Mouse (Mus musculus) cortical plate, adult 2 months (tissue): Measurements from ENCODE around the gene Ppp1r1b. TPM values are rescaled to one million over a fixed set of nuclear protein-coding genes. Genes with fewer than 3 reads are reported as not detected.

Experiments
- H3K27ac ChIP-seq: fragments of 200-500 bp; 2 replicates; pipeline ENCODE4 v1.5.1; 2012; ENCODE audit warnings: low read length, control low read depth, inconsistent platforms; ENCODE audit not compliant: insufficient read depth
- H3K4me1 ChIP-seq: fragments of 200-500 bp; 2 replicates; pipeline ENCODE4 v1.6.1; 2011; ENCODE audit warnings: low read length; ENCODE audit not compliant: control insufficient read depth, insufficient read depth
- H3K4me3 ChIP-seq: fragments of 200-500 bp; 2 replicates; pipeline ENCODE4 v1.5.1; 2011; ENCODE audit warnings: mild to moderate bottlenecking, low read length, control low read depth; ENCODE audit not compliant: insufficient read depth
- CTCF ChIP-seq: fragments of 200-500 bp; IDR thresholded peaks from 2 replicates; pipeline ENCODE4 v1.5.1; 2011; ENCODE audit warnings: mild to moderate bottlenecking, control low read depth, low read length; ENCODE audit not compliant: insufficient read depth; ENCODE audit errors: extremely low read depth
- POLR2A ChIP-seq: fragments of 200-500 bp; IDR thresholded peaks from 2 replicates; pipeline ENCODE4 v1.6.1; 2011; ENCODE audit warnings: mild to moderate bottlenecking, low read length, control low read depth; ENCODE audit not compliant: insufficient read depth; ENCODE audit errors: extremely low read depth
- polyA plus RNA-seq: library from polyadenylated mRNA; depleted of rRNA; stranded (reverse); fragments of >200 nt; gene quantifications from 2 replicates; pipeline ENCODE4 v1.2.3, GENCODE M21; 2012

The Ppp1r1b gene
- polyA plus RNA-seq, 1 experiment = 322 TPM

DNA sequence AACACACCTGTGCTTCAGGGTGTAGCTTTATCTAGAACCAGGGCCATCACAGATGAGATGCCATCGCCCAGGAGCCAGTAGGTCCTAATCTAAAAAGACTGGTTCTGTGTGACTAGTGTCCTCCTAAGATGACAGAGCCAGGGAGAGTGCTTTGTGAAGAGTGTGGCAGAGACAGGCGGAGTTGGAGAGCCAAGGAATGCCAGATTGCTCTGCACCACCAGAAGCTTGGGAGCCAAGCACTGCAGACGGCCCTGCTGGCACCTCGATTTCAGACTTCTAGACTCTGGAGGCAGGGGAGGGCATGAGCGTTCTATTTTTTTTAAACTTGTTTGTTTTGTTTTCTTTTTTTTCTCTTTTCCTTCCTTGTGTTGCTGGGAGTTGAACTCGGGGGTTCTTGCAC is 21.1 kb downstream of the Ppp1r1b start:
- peaks cover 6% of the 10 kb centered on the region for H3K4me1 ChIP-seq
- no peak for TF ChIP-seq POLR2A
- no peak for TF ChIP-seq CTCF
- H3K27ac ChIP-seq = no peak overlapping the region
- H3K4me3 ChIP-seq = no peak overlapping the region

GRCm38 (mm10) chr11:98370588-98370987 is 22.4 kb downstream of the Ppp1r1b start:
- Histone ChIP-seq H3K27ac (no peak overlapping the region), H3K4me1 (peaks cover 6% of the 10 kb centered on the region), H3K4me3 (no peak overlapping the region)
- TF ChIP-seq CTCF (no peak), POLR2A (no peak)

DNA sequence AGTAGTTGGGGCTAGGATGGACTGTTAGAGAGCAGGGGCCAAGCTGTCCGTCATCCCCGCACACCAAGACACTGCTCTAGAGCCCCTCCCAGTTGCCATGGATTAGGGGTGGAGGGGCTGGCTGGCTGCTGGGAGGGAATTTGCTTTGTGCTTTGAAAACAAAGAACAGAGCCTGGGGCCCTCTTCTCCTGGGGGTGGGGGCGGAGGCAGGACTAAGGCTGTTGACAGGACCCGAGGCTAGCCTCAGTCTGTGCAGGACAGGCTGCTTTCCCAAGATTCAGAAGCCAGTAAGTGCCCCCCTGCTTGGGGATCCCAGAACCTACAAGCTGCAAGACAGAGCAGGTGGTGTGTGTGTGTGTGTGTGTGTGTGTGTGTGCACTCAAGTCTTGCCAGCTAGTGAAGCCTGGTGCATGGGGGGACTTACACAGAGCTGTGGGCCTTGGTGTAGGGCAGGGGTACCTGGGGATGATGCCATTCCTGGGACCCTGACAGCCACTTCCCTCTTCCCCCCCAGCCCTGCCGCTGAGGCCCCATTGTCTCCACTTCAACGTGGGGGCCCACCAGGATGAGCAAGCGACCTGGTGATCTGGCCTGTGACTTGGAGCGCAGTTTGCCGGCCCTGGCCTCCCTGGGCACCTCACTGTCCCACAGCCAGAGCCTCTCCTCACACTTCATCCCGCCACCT is 23.5 kb downstream of the Ppp1r1b start:
- Histone ChIP-seq H3K4me1 (peaks cover 6% of the 10 kb centered on the region), H3K27ac (peak overlapping the region; percentile 9; the same call in 1 of the 2 replicates), H3K4me3 (no peak overlapping the region)
- TF ChIP-seq CTCF (no peak), POLR2A (no peak)

- Histone ChIP-seq H3K4me3 (no peak overlapping the region), H3K4me1 (peaks cover 4% of the 10 kb centered on the region), H3K27ac (peak overlapping the region; percentile 9; the same call in 1 of the 2 replicates)
- TF ChIP-seq CTCF = peak; percentile 86
- no peak for TF ChIP-seq POLR2A
These were observed 24.2 kb downstream of the Ppp1r1b start for GRCm38 (mm10) chr11:98372406-98372805.

DNA sequence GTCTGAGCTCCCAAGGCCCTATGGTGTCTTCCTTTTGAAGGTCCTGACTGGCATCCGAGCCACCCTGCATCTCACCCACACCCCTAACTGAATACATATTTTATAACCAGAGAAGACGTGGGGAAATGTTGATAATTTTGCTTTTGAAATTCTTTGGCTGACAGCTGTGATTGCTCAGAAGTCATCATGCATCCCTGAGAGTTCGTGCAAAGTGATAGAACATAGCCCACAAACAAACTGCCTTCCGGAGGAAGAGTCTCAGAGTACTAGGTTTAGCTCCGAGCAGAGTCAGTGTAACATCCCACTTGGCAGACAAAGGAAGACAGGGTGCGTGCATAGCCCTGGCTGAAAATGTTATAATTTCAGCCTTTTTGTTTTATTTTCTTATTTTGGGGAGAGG is 25.0 kb downstream of the Ppp1r1b start:
- Histone ChIP-seq H3K27ac (no peak overlapping the region), H3K4me3 (no peak overlapping the region), H3K4me1 (no peaks in the 10 kb centered on the region)
- no peak for TF ChIP-seq POLR2A
- no peak for TF ChIP-seq CTCF

GRCm38 (mm10) chr11:98374266-98374665 is 26.1 kb downstream of the Ppp1r1b start:
- no peak for TF ChIP-seq POLR2A
- no peak for TF ChIP-seq CTCF
- no peak overlapping the region for H3K4me3 ChIP-seq
- no peak overlapping the region for H3K27ac ChIP-seq
- H3K4me1 ChIP-seq = no peaks in the 10 kb centered on the region

DNA sequence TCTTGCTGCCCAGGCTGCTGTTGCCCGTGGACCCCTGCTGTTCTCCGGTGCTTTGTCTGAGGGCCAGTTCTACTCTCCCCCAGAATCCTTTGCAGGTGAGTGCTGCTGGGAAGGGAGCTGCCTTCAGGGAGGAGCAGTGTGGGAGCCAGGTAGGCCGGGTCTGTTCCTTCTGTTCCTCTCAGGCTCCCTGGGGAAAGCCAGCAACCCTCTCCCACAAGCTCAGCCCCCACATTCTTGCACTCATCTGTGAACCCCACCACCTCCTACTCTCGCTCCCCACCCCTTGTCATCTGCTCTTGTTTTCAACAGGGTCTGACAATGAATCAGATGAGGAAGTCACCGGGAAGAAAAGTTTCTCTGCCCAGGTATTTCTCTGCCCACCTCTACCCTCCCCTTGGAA is 28.6 kb downstream of the Ppp1r1b start:
- TF ChIP-seq CTCF (no peak), POLR2A (no peak)
- no peaks in the 10 kb centered on the region for H3K4me1 ChIP-seq
- no peak overlapping the region for H3K27ac ChIP-seq
- no peak overlapping the region for H3K4me3 ChIP-seq

- Histone ChIP-seq H3K4me1 (no peaks in the 10 kb centered on the region), H3K27ac (no peak overlapping the region), H3K4me3 (no peak overlapping the region)
- TF ChIP-seq POLR2A (no peak), CTCF (no peak)
These were observed 29.6 kb downstream of the Ppp1r1b start for GRCm38 (mm10) chr11:98377787-98378186.

DNA sequence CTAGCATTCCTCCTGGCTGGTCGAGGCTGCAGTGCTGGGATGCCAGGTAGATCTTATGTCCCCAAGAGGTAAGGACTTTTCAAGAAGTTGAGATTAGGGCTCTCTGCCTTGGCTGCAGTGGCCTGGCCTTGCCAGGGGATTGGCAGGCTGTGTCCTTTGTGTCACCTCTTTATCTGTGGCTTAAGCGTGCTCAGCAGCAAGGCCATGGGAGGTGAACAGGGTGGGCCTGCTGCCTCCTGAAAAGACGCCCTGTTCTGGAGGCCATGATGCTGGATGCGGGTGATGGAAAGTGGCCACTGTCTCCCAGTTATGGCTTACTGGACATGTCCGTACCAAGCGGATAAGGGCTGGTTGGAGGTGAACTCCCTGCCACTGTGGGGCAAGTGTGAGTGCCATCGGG is 31.2 kb downstream of the Ppp1r1b start:
- Histone ChIP-seq H3K4me3 (no peak overlapping the region), H3K27ac (no peak overlapping the region), H3K4me1 (no peaks in the 10 kb centered on the region)
- TF ChIP-seq CTCF (no peak), POLR2A (no peak)

GRCm38 (mm10) chr11:98380106-98380505 is 31.9 kb downstream of the Ppp1r1b start:
- TF ChIP-seq CTCF = no peak
- no peak for TF ChIP-seq POLR2A
- no peak overlapping the region for H3K27ac ChIP-seq
- H3K4me1 ChIP-seq = no peaks in the 10 kb centered on the region
- H3K4me3 ChIP-seq = no peak overlapping the region
